Mouse (Mus musculus): ENCODE data around the gene Omd.

DNA sequence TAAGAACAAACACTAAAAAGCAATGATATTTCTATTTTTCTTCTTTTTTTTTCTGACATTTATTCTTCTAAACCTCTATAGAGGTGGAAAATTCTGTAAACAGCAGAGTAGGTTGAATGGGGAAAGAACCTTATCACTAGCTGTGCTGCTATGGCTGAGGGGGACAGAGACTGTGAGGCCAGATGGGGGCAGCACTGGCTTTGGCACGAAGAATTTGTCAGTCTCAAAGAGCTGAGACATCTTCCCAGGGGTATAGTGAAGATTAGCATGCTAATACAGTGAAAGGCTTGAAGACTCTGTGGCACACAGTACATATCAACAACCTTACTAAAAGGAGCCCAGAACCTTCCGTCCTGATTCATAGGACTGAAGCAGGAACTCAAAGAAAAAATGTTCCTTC is 23.1 kb upstream of the Omd start:
- TF ChIP-seq CTCF (IDR thresholded peaks at IDR 0.05) (peak; percentile 71), POLR2A (IDR thresholded peaks at IDR 0.05; ENCODE audit: insufficient read depth, low read depth, low read length) (no peak), EP300 (IDR thresholded peaks at IDR 0.05; ENCODE audit: insufficient read depth, low read depth, low read length) (0 out of 2 replicates have a peak, but pooled peaks have one; percentile 13)
